Mouse (Mus musculus): Measurements from ENCODE around the gene Dusp6.

DNA sequence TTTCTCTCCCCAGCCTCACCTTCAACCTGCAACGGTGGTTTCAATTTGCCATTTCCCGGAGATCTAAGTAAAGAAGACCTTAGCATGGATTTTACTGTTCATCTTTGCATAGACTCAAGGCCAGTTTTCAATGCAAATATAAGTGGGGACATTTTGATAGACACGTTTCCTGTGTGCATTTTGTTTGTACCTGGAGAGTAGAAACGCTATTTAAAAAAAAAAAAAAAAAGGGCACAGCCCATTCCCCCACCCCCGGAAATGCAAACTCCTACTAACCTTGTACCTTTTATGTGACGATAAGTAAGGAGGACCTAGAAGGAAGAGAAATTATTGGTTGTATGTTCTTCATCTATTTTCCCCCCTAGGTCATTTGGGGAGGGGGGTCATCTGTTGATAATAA, 24.2 kb downstream of the Dusp6 start:
- TF ChIP-seq CTCF (IDR thresholded peaks at IDR 0.05; ENCODE audit: borderline replicate concordance, insufficient read depth, low read length) (no peak), POLR2A (IDR thresholded peaks at IDR 0.05; ENCODE audit: low read depth, low read length) (no peak)

All from embryonic fibroblast, embryonic 13.5 days (primary cell).